Mouse (Mus musculus) G1E (cell line): ENCODE results near the gene Snx10. TPM values are rescaled to one million over a fixed set of nuclear protein-coding genes. Genes with fewer than 3 reads are reported as not detected.
"Not testable (repeated sequence)": the region's sequence is repeated elsewhere in the genome, so short reads cannot be mapped to it uniquely, and the experiment has no call there.

Experiments
- ATAC-seq: 2 replicates; pipeline ENCODE4 v1.8.0; 2016; ENCODE audit warnings: mild to moderate bottlenecking; ENCODE audit not compliant: insufficient number of reproducible peaks, poor library complexity, low FRiP score, severe bottlenecking; ENCODE audit errors: extremely low read depth
- DNase-seq: peaks from one replicate; pipeline ENCODE4 v3.0.0; 2012; ENCODE audit warnings: low spot score
- H3K27me3 ChIP-seq: 2 replicates; pipeline ENCODE4 v1.6.1; 2012; ENCODE audit warnings: mild to moderate bottlenecking, low read length, inconsistent platforms; ENCODE audit not compliant: insufficient read depth
- H3K36me3 ChIP-seq: replicated peaks from 2 replicates; pipeline ENCODE3; 2012; ENCODE audit warnings: mild to moderate bottlenecking, inconsistent platforms
- H3K4me1 ChIP-seq: 2 replicates; pipeline ENCODE4 v1.6.1; 2012; ENCODE audit warnings: low read depth, low read length, inconsistent platforms, mixed read lengths; ENCODE audit not compliant: insufficient read depth
- H3K4me3 ChIP-seq: 2 replicates; pipeline ENCODE4 v1.5.1; 2012; ENCODE audit warnings: low read depth, mild to moderate bottlenecking, inconsistent platforms, low read length, moderate library complexity, mixed read lengths
- H3K9me3 ChIP-seq: replicated peaks from 2 replicates; pipeline ENCODE4 v1.6.1; 2012; ENCODE audit warnings: inconsistent platforms
- CTCF ChIP-seq: IDR thresholded peaks from 2 replicates; pipeline ENCODE4 v1.5.1; 2012; ENCODE audit warnings: low read depth, low read length, inconsistent platforms, mixed read lengths
- GATA1 ChIP-seq: IDR thresholded peaks from 2 replicates; pipeline ENCODE4 v1.6.1; 2012; ENCODE audit warnings: borderline replicate concordance, low read length, inconsistent platforms, mixed read lengths
- GATA2 ChIP-seq: IDR thresholded peaks from 2 replicates; pipeline ENCODE4 v1.6.1; 2012; ENCODE audit warnings: low read depth, low read length, inconsistent platforms, borderline replicate concordance
- POLR2AphosphoS5 ChIP-seq: IDR thresholded peaks from 2 replicates; pipeline ENCODE4 v1.6.1; 2012; ENCODE audit warnings: low read depth, low read length, inconsistent platforms; ENCODE audit not compliant: insufficient replicate concordance
- TAL1 ChIP-seq: conservative IDR thresholded peaks from 2 replicates; pipeline ENCODE4 v1.6.1; 2012; ENCODE audit warnings: low read depth, low read length, inconsistent platforms, mixed read lengths
- polyA plus RNA-seq: library from polyadenylated mRNA; stranded (reverse); fragments of >175 nt; gene quantifications from 2 replicates; pipeline ENCODE4 v1.2.3, GENCODE M21; 2012
- total RNA-seq, 2 experiments: library from RNA; stranded (forward) in 1 of 2; stranded (reverse) in 1 of 2; fragments of 200-1000 nt in 1 of 2; fragments of >200 nt in 1 of 2; fragmentation: Nextera tagmentation in 1 of 2; gene quantifications; 2 replicates each; pipeline ENCODE4 v1.2.3; 2014 to 2017

Gene Snx10
- total RNA-seq (2014; fragmentation: Nextera tagmentation) (not detected in 2 replicates), total RNA-seq (2017) (1.2 and 1.5 TPM in 2 replicates), polyA plus RNA-seq (not detected in 2 replicates)

DNA sequence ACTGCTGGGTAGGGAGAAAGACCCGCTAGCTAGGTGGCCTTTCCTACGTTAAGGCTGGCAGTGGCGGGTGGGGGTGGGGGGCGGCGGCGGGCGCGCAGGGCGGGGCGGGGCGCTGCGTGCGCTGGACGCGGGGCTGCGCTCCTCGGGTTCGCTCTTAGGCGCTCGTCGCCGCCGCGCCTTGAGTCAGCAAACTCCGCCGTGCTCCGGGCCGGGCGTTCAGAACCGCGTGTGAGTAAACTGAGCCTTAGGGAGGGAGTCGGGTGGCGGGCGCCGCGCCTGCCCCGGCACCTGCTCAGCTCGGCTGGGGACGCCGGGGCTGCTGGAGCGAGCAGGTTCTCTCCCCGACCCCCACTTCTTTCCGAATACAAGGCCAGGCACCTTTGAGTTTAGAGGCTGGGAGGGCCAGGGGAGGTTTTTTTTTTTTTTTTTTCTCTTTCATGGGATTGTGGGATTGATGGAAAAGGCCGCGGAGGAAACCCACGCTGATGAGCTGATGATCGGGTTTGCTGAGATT, at the start of gene Snx10:
Snx10 (plus strand) TSS at position 95 of the 514 bp plus-strand sequence.
- Histone ChIP-seq H3K27me3 (peaks cover 22% of the 10 kb centered on the region), H3K4me1 (no peaks in the 10 kb centered on the region), H3K36me3 (no peaks in the 10 kb centered on the region), H3K4me3 (no peak within 1 kb of the TSS), H3K9me3 (no peaks in the 10 kb centered on the region)
- ATAC-seq, result no peak
- no peak for DNase-seq
- TF ChIP-seq GATA1 (no peak), CTCF (no peak), TAL1 (no peak), POLR2AphosphoS5 (no peak), GATA2 (no peak)

DNA sequence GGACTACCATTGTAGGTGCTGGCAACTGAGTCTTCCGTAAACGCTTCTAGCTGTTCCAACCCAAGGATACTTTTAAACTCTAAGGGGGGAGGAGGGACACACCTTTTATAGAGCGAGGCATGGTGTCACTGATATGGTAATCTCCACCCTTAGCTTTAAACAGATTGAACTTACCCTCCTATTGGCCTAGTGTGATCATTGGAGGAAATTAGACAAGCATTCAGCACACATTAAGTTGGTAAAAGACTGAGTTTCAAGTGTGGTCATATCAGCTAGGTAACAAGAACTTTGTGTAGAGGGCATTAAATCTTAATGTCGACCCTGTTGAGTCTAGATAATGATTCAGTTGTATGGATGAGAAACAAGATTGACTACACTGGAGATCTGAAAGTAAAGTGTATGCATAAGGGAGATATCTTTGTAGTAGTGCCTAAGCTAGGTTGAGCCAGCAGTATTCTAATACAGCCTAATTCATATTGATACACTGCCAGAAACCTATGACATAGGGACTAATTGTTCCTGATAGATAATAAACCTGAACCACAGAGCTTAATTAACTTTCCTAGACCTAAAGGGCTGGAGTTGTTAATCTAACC, 44.5 kb upstream of the Snx10 start:
- H3K4me1 ChIP-seq, result peaks cover 25% of the 10 kb centered on the region
- peak; percentile 7 for DNase-seq
- H3K4me3 ChIP-seq, result no peak overlapping the region
- TF ChIP-seq TAL1 (peak; percentile 14; the same call in 1 of the 2 replicates), GATA2 (no peak), CTCF (no peak), GATA1 (no peak), POLR2AphosphoS5 (no peak)
- peak; percentile 62 for ATAC-seq
- no peaks in the 10 kb centered on the region for H3K27me3 ChIP-seq
- peaks cover 80% of the 10 kb centered on the region for H3K36me3 ChIP-seq
- no peaks in the 10 kb centered on the region for H3K9me3 ChIP-seq

DNA sequence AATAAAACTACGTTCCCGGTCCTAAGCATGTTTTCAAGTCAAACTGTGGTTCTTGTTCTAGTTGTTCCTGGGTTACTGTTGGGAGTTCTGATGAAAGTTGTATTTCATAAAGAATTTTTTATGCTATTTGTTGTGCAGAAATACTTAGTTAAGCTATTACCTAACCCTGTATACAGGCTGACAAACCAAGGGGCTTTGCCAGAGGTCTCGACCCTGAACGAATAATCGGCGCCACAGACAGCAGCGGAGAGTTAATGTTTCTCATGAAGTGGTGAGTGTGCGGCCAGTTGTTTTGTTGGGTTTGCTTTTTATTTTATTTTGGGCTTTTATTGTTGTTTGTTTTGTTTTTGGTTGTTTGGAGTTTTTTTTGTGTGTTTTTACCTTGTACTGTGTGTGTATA, 42.2 kb upstream of the Snx10 start:
- no peak overlapping the region for H3K4me3 ChIP-seq
- no peak for ATAC-seq
- H3K9me3 ChIP-seq, result no peaks in the 10 kb centered on the region
- peaks cover 62% of the 10 kb centered on the region for H3K36me3 ChIP-seq
- H3K27me3 ChIP-seq, result no peaks in the 10 kb centered on the region
- DNase-seq, result no peak
- H3K4me1 ChIP-seq, result peaks cover 13% of the 10 kb centered on the region
- TF ChIP-seq POLR2AphosphoS5, result no peak
- TF ChIP-seq GATA1, result no peak
- no peak for TF ChIP-seq TAL1
- no peak for TF ChIP-seq CTCF
- TF ChIP-seq GATA2, result no peak

DNA sequence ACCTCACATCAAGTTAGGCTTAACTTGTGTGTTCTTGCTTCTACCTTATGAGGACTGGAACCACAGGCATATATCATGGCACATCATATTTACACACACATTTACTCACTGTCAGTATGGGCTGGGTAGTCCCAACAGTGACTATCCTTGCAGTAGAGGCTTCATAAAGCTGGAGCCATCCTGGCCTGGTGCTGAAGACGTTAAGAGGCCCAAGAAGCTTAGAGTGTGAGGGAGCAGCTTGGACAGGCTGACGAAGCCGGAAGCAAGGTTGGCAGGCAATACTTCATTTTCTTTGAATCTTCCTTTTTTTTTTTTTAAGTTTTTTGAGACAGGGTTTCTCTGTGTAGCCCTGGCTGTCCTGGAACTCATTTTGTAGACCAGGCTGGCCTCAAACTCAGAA, 39.8 kb upstream of the Snx10 start:
- Histone ChIP-seq H3K27me3 (no peaks in the 10 kb centered on the region), H3K36me3 (peaks cover 45% of the 10 kb centered on the region), H3K4me1 (peaks cover 4% of the 10 kb centered on the region), H3K4me3 (no peak overlapping the region), H3K9me3 (peaks cover 6% of the 10 kb centered on the region)
- no peak for ATAC-seq
- DNase-seq, result no peak
- TF ChIP-seq POLR2AphosphoS5, result no peak
- no peak for TF ChIP-seq GATA1
- no peak for TF ChIP-seq TAL1
- no peak for TF ChIP-seq CTCF
- no peak for TF ChIP-seq GATA2

DNA sequence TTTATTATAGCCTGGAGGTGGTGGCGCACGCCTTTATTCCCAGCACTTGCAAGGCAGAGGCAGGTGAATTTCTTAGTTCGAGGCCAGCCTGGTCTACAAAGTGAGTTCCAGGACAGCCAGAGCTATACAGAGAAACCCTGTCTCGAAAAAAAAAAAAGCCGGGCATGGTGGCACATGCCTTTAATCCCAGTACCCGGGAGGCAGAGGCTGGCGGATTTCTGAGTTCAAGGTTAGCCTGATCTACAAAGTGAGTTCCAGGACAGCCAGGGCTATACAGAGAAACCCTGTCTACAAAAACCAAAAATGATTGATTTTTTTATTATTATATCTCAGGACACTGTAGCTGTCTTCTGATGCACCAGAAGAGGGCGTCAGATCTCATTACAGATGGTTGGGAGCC, 39.1 kb upstream of the Snx10 start:
- not testable (repeated sequence) for H3K4me3 ChIP-seq, DNase-seq

DNA sequence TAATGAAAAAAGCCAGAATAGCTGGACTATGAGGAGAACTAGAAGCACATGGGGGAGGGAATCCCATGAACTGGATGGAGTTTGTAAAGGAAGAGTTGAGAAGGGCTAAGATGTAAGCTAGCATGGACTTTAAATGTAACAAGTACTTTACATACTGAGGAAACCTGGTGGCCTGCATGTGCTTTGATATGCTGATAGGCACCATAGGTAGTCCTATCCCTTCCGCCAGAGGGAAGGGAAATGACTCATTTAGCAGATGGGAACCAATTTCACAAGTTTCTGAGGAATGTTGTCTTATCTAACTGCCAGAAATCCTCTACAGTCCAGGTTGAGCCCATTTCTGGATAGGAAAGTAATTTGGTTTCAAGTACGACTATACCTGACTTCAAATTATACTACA, 38.1 kb upstream of the Snx10 start:
- peak; percentile 15; the same call in 1 of the 2 replicates for ATAC-seq
- no peak for DNase-seq
- TF ChIP-seq TAL1 (no peak), CTCF (no peak), POLR2AphosphoS5 (no peak), GATA2 (no peak), GATA1 (no peak)

More for the DNA sequence above, 39.1 kb upstream of the Snx10 start:
- H3K9me3 ChIP-seq, ATAC-seq, H3K4me1 ChIP-seq, H3K27me3 ChIP-seq: not testable (repeated sequence)
- peaks cover 38% of the 10 kb centered on the region for H3K36me3 ChIP-seq

More for the DNA sequence above, 38.1 kb upstream of the Snx10 start:
- H3K27me3 ChIP-seq, result no peaks in the 10 kb centered on the region; the same call in 1 of the 2 replicates
- H3K4me1 ChIP-seq, result no peaks in the 10 kb centered on the region
- H3K9me3 ChIP-seq, result peaks cover 6% of the 10 kb centered on the region
- no peak overlapping the region for H3K4me3 ChIP-seq
- peaks cover 27% of the 10 kb centered on the region for H3K36me3 ChIP-seq
